Mouse (Mus musculus) adrenal gland, postnatal 25 days (tissue): ENCODE data around the gene Pcbp2. TPM values are rescaled to one million over a fixed set of nuclear protein-coding genes. Genes with fewer than 3 reads are reported as not detected.
A peak's percentile ranks its signal among the peaks of the same experiment; 100 is the strongest.

Source experiments
- DNase-seq: peaks from one replicate; pipeline ENCODE4 v3.0.0; 2021; ENCODE audit warnings: mixed read lengths
- total RNA-seq: library from RNA; stranded (reverse); gene quantifications from 2 replicates; pipeline ENCODE4 v1.2.3, GENCODE M21; 2021

Gene Pcbp2
- total RNA-seq, 1 experiment from 2014 or later = 747 TPM

DNA sequence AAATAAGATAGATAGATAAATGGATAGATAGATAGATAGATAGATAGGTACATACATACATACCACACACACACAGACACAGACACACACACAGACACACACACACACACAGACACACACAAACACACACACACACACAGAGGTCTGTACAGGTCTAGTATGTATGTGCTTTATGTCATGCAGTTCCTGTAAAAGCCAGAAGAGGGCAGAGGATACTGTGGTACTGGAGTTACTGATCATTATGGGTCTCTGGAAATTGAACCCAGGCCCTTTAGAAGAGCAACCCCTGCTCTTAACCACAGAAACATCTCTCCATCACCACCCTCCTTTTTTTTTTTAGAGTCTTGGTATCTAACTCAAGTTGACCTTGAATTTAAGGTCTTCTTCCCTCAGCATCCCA lies 6.7 kb upstream of the Pcbp2 start:
- no peak for DNase-seq

GRCm38 (mm10) chr15:102468675-102469370 lies 1.5 kb upstream of the Pcbp2 start:
- DNase-seq = no peak

DNA sequence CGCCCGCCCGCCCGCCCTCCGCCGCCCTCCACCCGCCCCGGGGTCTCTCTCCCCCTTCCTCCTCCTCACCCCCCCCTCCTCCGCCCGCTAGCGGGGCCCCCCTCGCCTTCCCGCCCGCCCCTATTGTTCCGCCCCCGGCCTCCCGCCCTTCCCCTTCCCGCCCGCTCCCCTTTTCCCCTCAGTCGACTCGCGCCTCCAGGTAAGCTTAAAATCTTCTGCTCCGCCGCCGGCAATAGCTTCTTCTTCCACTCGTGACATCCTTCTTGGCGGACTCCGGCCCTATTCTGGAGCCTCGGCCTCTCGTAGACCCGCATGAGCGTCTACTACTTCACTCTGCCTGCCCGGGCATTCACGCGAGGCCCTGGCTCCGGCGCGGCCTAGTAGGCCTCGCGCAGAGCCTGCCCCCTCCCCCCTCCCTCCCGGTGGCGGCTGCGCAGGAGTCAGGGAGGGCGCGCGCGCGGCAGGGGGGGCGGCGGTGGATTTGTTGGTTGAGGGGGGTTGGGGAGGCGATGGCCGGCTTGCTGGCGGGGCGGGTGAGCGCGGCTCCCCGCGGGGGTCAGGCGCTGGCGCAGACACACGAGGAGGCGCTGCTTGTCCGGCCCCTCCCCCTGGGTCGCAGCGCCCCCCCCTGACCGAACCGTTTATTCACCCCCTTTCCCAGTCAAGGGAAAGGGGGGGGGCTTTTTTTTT lies 411 bp downstream of the Pcbp2 start:
- peak; percentile 85 for DNase-seq

DNA sequence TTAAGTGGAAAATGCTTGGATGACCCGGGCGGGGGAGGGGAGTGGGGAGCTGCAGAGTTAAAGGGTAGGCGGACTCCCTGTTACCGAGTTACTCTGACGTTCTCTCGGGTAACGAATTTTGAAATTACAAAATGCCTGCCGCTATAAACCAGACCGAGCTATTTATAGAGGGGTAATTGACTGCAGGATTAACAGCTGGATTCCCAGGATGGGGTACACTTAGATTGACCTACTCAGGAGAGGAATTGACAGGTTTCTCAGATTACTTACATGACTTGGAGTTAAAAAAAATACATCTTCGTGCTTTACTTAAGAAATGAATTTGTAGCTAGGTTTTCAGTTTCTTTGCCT lies 931 bp downstream of the Pcbp2 start:
- DNase-seq = no peak

DNA sequence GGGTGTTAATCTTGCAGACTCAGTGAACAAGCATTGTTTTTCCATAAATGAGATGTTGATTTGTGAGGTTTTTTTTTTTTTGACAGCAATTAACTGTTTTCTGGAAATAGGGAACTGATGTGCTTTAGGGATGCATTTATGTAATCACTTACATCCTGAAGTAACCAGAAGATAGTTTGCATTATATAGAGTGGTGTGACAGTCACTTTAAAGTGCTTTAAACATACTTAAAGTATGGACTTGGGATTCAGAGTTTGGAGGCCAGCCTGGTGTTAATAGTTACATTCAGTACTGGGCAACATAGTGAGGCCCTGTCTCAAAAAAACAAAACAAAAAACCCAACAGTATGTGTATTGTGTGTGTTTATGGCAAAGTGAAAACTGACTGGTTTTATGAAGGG lies 1.4 kb downstream of the Pcbp2 start:
- no peak for DNase-seq

DNA sequence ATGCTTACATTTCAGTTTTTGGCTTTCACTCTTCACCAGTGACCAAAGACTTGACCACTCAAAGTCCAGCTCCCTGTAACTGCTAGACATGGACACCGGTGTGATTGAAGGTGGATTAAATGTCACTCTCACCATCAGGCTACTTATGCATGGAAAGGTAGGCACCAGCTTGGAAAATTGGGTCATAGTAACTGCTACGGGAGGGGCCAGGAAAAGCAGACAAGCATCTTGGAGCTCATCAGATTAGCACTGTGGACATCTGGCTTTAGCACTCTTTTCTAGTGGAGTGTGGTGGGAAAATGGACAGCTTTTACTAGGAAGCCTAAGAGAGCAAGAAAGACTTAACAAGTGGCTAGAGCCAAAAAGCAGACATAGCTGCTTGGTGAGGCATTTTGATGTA lies 2.9 kb downstream of the Pcbp2 start:
- DNase-seq = no peak

DNA sequence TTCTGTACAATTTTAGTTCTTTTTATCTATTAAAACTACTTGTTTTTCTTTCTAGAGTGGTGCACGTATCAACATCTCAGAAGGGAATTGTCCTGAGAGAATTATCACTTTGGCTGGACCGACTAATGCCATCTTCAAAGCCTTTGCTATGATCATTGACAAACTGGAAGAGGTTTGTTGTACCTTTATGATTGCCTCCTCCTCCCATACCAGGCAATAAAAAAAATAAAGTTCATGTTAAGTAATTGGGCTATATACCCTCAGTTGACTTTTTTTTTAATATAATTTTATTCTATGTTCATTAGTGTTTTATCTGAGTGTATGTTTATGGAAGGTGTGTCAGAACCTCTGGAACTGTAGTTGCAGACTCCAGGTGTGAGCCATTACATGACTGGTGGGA lies 4.2 kb downstream of the Pcbp2 start:
- no peak for DNase-seq

- DNase-seq = no peak
These were observed 12.8 kb downstream of the Pcbp2 start for GRCm38 (mm10) chr15:102483136-102483535.

DNA sequence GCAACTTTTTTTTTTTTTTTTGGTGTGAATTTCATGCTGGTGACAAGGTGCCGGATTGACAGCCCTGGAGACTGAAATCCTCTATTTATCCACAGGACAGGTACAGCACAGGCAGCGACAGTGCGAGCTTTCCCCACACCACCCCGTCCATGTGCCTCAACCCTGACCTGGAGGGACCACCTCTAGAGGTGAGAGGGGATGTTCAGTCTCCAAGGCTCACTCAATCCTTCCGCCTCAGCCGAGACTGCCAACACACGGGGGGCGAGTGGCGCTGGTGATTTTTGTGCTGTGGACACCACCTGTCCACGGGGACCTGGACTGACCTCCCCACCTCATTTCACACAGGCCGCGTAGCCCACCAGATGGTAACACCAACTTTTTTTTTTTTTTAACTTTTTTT lies 15.5 kb downstream of the Pcbp2 start:
- no peak for DNase-seq

DNA sequence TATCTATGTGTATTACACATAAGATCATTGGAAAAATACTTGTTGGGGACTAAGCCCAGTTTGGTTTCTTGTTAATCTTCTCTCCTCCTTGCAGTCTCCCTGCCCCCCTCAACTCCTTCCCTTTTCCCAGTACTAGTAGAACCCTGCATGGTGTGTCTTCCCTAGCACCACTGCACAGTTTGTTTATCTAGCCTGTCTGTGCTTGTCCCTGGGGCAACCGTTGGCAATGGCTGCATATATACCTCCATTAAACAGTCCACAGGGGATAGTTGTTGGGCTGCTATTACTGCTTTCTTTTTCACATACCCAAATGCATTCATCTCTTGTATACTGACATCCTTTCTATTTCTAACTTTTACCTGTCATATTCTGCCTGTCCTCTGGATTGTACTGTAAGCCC lies 17.3 kb downstream of the Pcbp2 start:
- DNase-seq = no peak

DNA sequence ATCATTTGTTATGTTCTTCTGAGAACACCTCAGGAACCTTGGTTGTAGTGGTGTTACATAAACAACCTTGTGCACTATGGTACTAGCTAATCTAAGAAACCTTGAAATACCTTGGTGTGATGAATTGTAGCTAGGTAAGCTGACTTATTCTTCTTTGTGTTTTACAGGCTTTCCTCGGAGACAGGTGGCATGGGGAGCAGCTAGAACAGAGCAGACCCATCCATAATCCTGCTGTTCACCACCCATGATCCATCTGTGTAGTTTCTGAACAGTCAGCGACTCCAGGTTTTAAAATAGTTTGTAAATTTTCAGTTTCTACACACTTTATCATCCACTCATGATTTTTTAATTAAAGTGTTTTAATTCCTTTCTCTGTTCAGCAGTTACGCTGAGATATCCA lies 28.0 kb downstream of the Pcbp2 start:
- DNase-seq = no peak

DNA sequence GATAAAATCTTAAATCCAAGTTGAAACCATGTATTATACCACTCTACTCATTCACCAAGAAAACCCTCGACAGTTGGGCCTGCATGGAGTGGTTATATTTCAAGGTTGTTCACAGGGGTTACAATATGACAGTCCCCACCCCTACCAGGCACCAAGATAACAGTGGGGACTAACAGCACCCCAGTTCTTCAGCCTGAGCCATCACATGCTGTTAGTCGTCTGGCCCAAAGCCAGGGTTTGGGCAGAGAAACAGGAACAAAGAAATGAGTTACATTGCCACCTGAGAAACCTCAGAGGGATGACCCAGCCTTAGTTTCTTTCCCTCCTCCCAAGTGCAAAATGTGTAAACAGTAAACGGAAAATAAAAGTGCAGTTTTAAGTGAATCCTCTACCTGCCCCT lies 29.0 kb downstream of the Pcbp2 start:
- DNase-seq = no peak

DNA sequence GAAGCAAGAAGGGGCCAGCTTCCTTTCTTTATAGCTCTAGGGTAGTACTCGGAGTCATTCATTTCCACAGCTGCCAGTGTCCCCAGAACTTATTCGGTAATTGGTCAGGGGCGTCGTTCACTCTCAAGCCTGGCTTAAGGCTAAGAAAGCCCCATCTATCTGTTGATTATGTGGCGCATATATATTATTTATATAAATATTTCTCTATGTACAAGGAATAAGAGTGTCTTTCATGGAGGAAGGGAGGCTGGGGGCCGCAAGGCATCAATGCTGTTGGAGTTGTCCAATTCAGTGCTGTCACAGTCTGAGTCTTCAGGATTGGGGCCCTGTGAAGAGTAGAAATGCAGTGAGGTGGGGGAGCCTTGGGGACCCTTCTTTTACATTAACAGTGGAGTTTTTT lies 29.5 kb downstream of the Pcbp2 start:
- DNase-seq = no peak

GRCm38 (mm10) chr15:102500479-102500878 lies 30.1 kb downstream of the Pcbp2 start:
- no peak for DNase-seq

GRCm38 (mm10) chr15:102501084-102501814 lies 30.9 kb downstream of the Pcbp2 start:
- no peak for DNase-seq

DNA sequence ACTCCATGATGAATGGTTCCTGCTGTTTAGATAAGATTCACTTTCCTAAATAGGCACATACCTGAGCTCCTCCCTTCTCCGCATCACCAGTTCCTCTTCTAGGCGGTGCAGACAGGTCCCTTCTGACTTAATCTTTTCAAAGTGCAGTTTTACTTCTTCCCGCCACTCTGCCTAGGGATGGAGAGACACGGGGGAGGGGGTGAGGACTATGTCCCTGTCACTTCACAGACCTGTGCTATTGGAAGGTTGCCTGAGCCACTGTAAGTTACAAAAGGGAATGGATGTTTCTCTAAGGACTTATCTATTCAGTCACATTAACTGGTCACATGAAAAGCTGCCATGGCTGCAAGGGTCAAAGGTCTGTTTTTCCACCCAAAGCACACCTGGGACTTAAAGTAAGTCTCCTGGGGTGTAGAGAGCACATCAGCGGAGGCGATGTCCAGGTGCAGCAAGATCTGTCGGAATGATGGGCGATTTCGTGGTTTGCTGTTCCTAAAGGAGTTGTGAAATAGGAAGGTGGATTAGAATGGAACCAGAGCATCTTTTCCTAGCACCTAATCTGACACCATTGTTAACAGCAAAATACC lies 32.0 kb downstream of the Pcbp2 start:
- no peak for DNase-seq

DNA sequence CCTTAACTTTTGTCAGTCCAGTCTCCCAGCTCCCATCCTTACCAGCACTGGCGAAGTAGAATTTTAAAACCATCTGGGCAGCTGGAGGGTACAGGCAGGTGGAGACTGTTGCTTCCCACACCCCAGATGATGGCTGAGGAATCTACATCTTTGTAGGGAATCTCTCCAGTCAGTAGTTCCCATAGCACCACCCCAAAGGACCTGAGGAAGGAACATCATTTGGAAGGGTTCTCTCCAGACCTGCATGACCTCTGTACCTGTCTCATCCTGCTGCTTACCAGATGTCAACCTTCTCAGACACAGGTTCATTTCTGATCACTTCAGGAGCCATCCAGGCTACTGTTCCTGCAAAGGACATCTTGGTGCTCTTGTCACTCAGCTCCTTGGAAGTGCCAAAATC lies 33.1 kb downstream of the Pcbp2 start, which contains the start of gene Gm10337:
Gene Gm10337 (plus strand): TSS at position 276 of the 400 bp plus-strand sequence.
- no peak for DNase-seq

DNA sequence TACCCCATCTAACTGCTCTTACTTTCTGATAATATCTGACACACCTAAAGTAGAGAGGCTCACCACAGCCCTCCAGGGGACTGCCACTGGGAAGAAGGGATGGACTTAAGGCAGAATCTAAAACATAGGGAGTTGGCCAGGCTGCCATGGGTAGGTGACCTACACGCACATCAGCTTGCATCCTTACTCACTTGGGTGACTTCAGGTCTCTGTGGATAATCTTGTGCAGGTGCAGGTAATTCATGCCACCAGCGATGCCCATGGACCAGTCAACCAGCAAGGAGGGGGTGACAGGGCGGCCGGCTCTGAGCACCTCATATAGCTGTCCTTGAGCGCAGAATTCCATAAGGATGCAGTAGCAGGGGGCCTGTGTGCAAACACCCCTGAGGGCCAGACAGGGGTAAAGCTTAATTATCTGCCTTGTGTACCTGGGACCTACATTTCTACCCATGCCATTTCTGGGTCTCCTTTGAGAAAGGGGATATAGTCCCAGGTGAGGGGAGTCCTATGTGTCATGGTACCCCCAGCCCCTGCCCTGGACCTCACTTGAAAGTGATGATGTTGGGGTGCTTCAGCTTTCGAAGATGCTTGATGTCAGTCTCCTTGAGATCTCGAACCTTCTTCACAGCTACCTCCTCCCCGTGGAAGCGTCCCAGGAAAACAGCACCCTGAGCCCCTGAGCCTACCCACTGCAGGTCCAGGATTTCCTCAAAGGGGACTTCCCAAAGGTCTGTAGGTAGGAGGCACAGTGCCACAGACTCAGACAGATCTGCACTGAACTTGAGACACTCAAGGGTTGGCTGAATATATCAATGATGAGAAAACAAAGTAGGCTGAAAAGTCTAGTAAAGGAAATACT lies 33.8 kb downstream of the Pcbp2 start:
- no peak for DNase-seq

- no peak for DNase-seq
These were observed 34.9 kb downstream of the Pcbp2 start for GRCm38 (mm10) chr15:102505073-102505769.

DNA sequence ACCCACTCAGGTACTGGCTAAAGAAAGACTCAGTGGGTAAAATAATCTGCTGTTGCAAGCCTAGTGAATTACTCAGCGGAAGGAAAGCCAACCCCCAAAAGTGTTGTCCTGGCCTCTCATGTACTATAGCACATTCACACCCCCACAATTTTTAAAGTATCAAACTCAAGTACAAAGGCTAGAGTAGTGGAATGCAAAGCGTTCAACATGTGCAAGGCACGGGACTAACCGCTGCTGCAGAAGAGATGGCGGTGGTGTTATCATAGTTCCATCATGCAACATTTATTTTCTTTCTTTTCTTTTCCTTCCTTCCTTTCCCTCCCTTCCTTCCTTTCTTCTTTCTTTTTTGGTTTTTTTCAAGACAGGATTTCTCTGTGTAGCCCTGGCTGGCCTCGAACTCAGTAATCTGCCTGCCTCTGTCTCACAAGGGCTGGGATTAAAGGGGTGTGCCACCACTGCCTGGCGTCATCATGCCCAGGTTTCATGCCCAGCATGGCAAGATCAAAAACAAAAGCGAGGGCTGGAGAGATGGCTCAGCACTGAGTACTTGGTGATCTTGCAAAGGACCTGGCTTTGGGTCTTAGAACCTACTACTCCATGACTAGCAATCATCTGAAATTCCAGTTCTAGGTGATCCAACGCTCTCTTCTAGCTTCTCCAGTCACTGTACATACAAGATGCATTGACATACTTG lies 35.6 kb downstream of the Pcbp2 start:
- no peak for DNase-seq

- no peak for DNase-seq
These were observed 36.1 kb downstream of the Pcbp2 start for GRCm38 (mm10) chr15:102506464-102506830.
